Mouse (Mus musculus) lung, embryonic 16.5 days (tissue): ENCODE results near the gene Aqp3. TPM values are rescaled to one million over a fixed set of nuclear protein-coding genes. Genes with fewer than 3 reads are reported as not detected.

Experiments used
- ATAC-seq: fragments of 200-750 bp; cut with Nextera tagmentation; 2 replicates; pipeline ENCODE4 v1.8.0; 2017; ENCODE audit warnings: low read depth, mild to moderate bottlenecking, moderate library complexity
- H3K27ac ChIP-seq: fragments of 300-500 bp; sonication (generic); 2 replicates; pipeline ENCODE4 v1.5.1; 2014; ENCODE audit warnings: mild to moderate bottlenecking, control low read depth, low read length
- H3K27me3 ChIP-seq: fragments of 300-500 bp; sonication (generic); 2 replicates; pipeline ENCODE4 v1.6.1; 2014; ENCODE audit warnings: low read depth, low read length, mixed read lengths; ENCODE audit not compliant: control insufficient read depth, insufficient read depth
- H3K36me3 ChIP-seq: fragments of 300-500 bp; sonication (generic); 2 replicates; pipeline ENCODE4 v1.6.1; 2014; ENCODE audit warnings: low read length; ENCODE audit not compliant: control insufficient read depth, insufficient read depth
- H3K4me1 ChIP-seq: fragments of 300-500 bp; sonication (generic); replicated peaks from 2 replicates; pipeline ENCODE4 v1.6.1; 2014; ENCODE audit warnings: low read length, mixed read lengths; ENCODE audit not compliant: control insufficient read depth, insufficient read depth
- H3K4me2 ChIP-seq: fragments of 300-500 bp; sonication (generic); 2 replicates; pipeline ENCODE4 v1.6.1; 2014; ENCODE audit warnings: low read depth, low read length, control low read depth
- H3K4me3 ChIP-seq: fragments of 300-500 bp; sonication (generic); 2 replicates; pipeline ENCODE4 v1.5.1; 2014; ENCODE audit warnings: mild to moderate bottlenecking, low read length, control low read depth
- H3K9ac ChIP-seq: fragments of 300-500 bp; sonication (generic); 2 replicates; pipeline ENCODE4 v1.6.1; 2014; ENCODE audit warnings: low read length, control low read depth
- H3K9me3 ChIP-seq: fragments of 300-500 bp; sonication (generic); 2 replicates; pipeline ENCODE4 v1.6.1; 2016; ENCODE audit warnings: low read length; ENCODE audit not compliant: control insufficient read depth
- WGBS: fragments of 180-500 bp; shearing (Covaris S2); extraction: QIAGEN DNeasy Blood & Tissue Kit; methylation state at CpG from one replicate; pipeline ENCODE4 v1.1.7; 2014; 5-methylcytosine and 5-hydroxymethylcytosine counted together
- polyA plus RNA-seq: library from polyadenylated mRNA; unstranded; fragments of >200 nt; fragmentation: Nextera tagmentation; extraction: Ambion mirVana; gene quantifications from 2 replicates; pipeline ENCODE4 v1.2.1, GENCODE M21; 2015

The Aqp3 gene
- polyA plus RNA-seq, 1 experiment from 2014 or later = 1.5 TPM

DNA sequence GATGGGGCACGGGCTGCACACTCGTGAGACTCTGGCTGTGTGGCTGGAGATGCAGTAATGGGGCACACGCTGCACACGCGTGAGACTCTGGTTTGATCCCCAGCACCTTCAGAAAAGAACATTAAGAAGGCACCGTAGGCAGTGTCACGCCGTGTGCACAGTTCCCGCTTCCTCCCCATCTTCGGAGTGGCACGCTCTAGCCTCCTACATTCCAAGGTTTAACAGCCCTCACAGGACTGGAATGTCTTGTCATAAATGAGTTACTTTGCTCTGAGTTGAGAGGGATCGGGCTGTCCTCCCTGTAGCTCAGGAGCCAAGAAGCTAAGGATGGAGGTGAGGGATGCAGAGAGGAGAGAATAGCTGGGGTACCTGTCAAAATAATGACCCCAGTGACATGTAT is 55.1 kb downstream of the Aqp3 start:
- no peak overlapping the region for H3K9ac ChIP-seq
- H3K9me3 ChIP-seq = no peaks in the 10 kb centered on the region
- H3K4me2 ChIP-seq = no peak overlapping the region
- H3K4me3 ChIP-seq = no peak overlapping the region
- no peaks in the 10 kb centered on the region; the same call in 1 of the 2 replicates for H3K4me1 ChIP-seq
- no peaks in the 10 kb centered on the region for H3K36me3 ChIP-seq
- ATAC-seq = no peak
- WGBS = 65% methylated on average over 12 of the region's 12 CpGs
- H3K27ac ChIP-seq = no peak overlapping the region
- no peaks in the 10 kb centered on the region for H3K27me3 ChIP-seq

Other genes starting within 250 kb of the Aqp3 start
- gene B4galt1, start 244.2 kb downstream of the Aqp3 start, polyA plus RNA-seq = 75.4 and 79.0 TPM in 2 replicates
- gene Spink4, start 178.1 kb downstream of the Aqp3 start, polyA plus RNA-seq = 0.77 and 0.87 TPM in 2 replicates
- 186 and 187 TPM in 2 replicates for gene Bag1, start 149.9 kb downstream of the Aqp3 start, polyA plus RNA-seq
- gene Chmp5, start 149.8 kb downstream of the Aqp3 start, polyA plus RNA-seq = 129 and 130 TPM in 2 replicates
- gene Nfx1, start 127.3 kb downstream of the Aqp3 start, polyA plus RNA-seq = 86.8 and 91.7 TPM in 2 replicates
- gene Aqp7, start 50.0 kb downstream of the Aqp3 start, polyA plus RNA-seq = 0.13 TPM in 1 of 2 replicates, not detected in the other
- 19.7 and 22.5 TPM in 2 replicates for gene Nol6, start 26.3 kb upstream of the Aqp3 start, polyA plus RNA-seq
- 72.9 and 75.6 TPM in 2 replicates for gene Ube2r2, start 37.6 kb upstream of the Aqp3 start, polyA plus RNA-seq
- gene Ubap2, start 177.0 kb upstream of the Aqp3 start, polyA plus RNA-seq = 50.1 and 57.0 TPM in 2 replicates
- 68.1 and 70.1 TPM in 2 replicates for gene Dcaf12, start 216.7 kb upstream of the Aqp3 start, polyA plus RNA-seq